Mouse (Mus musculus): ENCODE measurements around the gene Patj.

Patj gene

GRCm38 (mm10) chr4:98444437-98445139 lies 49.0 kb downstream of the Patj start:
- no peak for DNase-seq (ENCODE audit: low read depth, low spot score)

DNA sequence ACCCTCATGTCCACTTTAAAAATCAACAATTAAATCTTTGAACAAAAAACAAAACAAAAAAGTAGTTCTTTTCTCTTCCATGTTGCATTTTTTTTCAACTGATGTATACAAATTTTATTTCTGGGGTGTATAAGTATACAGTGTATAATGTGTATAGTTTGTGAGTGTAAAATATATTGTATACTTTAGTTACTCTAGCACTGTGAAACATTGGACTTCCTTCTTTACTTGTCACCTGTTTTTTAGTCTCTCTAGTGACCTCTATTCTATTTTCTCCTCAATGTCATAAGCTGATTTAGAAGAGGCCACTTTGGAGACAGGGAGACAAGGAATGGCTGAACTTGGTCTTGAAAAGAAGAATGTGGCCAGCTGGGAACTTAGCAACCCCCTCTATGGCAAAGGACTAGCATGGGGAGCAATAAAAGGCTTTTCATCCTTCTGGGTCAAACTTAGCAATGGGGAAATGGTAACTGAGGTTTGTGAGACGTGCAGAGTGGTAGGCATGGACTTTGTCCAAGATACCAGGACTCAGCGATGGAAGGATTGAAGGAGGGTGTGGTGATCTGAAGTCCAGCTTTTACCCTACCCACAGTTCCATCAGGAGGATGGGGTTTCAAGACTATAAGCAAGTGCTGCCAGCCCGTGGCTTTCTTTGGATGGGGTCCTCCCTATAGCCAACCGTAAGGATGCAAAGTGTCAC lies 54.1 kb downstream of the Patj start:
- DNase-seq (ENCODE audit: low read depth, low spot score): no peak

DNA sequence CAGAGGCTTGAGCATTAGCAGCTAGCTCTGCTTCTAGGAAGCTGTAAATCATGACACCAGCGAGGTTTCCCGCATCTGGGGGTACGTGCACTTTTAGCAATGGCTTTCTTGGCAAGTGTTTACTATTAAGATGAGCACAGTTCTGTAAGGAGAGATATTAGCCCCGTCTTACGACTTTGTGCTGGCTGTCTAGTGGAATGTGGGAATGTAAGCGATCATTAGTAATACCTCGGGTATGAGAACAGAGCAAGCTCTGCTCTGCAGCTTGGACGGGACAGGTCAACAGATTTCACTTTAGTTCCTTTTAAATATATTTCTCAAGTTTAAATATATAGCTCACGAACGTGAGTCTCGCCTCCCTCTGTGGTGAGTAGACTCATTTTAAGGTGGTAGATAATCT lies 54.7 kb downstream of the Patj start:
- DNase-seq (ENCODE audit: low read depth, low spot score): no peak

GRCm38 (mm10) chr4:98450829-98451228 lies 55.2 kb downstream of the Patj start:
- DNase-seq (ENCODE audit: low read depth, low spot score): no peak

- no peak for DNase-seq (ENCODE audit: low read depth, low spot score)
Observed at GRCm38 (mm10) chr4:98451259-98451658, 55.7 kb downstream of the Patj start.

- DNase-seq (ENCODE audit: low read depth, low spot score): no peak
Observed at GRCm38 (mm10) chr4:98452725-98453124, 57.1 kb downstream of the Patj start.

GRCm38 (mm10) chr4:98453231-98453630 lies 57.6 kb downstream of the Patj start:
- no peak for DNase-seq (ENCODE audit: low read depth, low spot score)

DNA sequence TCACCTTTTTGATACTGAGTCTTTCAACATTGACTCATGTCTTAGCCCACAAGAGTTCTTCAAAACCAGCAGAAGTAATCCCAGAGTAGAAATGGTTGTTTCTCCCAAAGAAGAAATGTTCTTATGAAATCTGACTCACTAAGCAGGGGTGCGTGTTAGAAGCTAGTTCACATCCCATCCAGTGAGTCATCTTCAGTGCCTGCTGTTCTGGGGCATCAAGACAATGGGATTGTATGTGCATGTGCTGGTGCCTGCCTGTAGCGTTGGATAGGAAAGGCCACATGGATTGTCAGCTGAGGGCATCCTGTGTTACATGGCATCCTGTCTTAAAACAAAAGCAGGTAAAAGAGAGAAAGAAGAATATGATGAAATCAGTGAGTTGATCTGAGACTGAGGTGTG lies 59.8 kb downstream of the Patj start:
- no peak for DNase-seq (ENCODE audit: low read depth, low spot score)

- DNase-seq (ENCODE audit: low read depth, low spot score): no peak
Observed at GRCm38 (mm10) chr4:98455910-98456309, 60.3 kb downstream of the Patj start.

GRCm38 (mm10) chr4:98461804-98462341 lies 66.3 kb downstream of the Patj start:
- no peak for DNase-seq (ENCODE audit: low read depth, low spot score)

GRCm38 (mm10) chr4:98465476-98465875 lies 69.9 kb downstream of the Patj start:
- DNase-seq (ENCODE audit: low read depth, low spot score): no peak

- DNase-seq (ENCODE audit: low read depth, low spot score): no peak
Observed at GRCm38 (mm10) chr4:98465886-98466285, 70.3 kb downstream of the Patj start.

DNA sequence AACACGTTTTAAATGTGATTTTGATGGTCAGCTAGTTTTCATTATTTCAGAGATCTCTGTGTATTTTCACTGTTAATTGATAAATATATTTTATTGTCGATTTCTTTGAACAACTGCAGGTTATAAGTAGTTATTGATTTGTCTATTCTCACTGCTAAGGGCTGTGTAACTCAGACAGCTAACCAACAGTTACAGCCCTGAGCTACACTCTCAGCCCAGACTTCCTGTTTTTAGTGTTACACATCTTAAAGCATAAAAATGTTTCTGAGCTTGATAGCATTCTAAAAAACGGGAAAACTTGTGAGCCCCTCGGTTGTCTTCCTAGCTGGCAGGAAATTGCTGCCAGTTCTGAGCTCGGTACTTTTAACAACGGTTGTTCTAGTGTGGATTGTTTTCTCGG lies 75.8 kb downstream of the Patj start:
- no peak for DNase-seq (ENCODE audit: low read depth, low spot score)

GRCm38 (mm10) chr4:98473491-98473890 lies 77.9 kb downstream of the Patj start:
- no peak for DNase-seq (ENCODE audit: low read depth, low spot score)

DNA sequence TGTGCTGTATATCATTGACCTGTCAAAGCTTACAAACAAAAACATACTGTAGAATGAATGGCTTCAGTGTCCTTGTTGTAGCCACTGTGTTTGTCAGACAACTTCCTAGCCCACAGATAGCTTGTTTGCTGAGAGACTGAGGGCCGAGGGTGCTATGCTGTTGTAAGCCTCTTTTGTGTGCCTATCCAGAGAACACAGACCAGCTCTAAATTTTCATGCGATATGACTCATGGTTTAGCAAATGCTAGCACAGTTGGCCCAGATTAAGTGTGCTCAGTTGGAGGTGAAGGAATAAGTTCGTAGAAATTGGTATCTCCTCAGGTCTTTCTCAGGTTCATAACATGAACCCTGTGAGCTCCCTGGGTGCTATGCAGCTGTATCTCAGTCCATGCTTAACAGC lies 82.4 kb downstream of the Patj start:
- DNase-seq (ENCODE audit: low read depth, low spot score): no peak

DNA sequence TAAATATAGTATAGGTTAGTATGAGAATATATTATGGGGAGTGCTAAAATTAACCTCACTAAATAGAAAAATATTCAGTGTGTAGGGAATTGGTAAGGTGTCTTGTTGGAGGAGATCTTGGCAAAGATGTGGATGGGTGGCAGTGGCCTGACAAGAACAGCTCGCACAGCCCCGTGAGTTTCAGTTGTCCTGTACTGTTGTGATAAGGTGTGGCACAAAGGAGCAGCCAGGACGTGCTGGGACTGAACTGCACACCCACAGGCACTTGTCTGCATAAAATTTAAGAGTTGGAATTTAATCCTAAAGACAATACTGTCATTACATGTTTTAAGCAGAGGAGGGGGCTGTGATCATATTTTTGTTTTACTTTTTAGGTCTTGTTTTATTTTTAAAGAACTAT lies 90.9 kb downstream of the Patj start:
- no peak for DNase-seq (ENCODE audit: low read depth, low spot score)

DNA sequence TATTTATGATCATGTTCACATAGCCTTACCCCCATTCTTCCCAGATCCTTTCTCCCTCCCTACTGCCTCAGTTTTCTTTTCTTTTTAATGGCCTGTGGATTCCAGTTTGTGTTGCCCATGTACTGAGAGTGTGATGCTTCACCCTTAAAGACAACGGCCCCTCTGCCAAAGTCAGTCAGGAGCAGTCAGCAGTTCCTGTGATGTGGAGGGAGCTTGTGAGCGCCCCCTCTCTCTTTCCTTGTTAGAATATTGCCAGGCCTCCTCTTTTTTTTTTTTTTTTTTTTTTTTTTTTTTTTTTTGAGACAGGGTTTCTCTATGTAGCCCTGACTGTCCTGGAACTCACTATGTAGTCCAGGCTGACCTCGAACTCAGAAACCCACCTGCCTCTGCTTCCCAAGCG lies 91.3 kb downstream of the Patj start:
- no peak for DNase-seq (ENCODE audit: low read depth, low spot score)

DNA sequence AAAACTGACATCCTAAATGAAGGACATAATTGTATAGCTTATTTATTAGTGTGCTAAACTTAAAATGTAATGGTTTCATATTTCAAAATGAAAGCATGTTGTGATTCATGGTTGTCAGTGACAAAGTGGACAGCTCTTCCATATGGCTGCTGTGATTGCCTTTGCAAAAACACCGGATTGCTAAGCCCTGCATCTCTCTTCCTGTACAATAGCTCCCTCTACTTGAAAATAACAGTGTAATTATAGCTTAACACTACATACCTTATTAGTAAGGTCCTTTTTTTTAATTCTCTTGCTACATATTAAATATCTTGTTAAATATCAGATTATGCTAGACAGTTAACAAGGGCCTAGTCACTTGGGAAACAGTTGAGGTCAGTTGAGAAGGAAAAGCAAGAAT lies 93.8 kb downstream of the Patj start:
- no peak for DNase-seq (ENCODE audit: low read depth, low spot score)

- DNase-seq (ENCODE audit: low read depth, low spot score): no peak
Observed at GRCm38 (mm10) chr4:98498341-98498740, 102.8 kb downstream of the Patj start.

GRCm38 (mm10) chr4:98500182-98500581 lies 104.6 kb downstream of the Patj start:
- DNase-seq (ENCODE audit: low read depth, low spot score): no peak

DNA sequence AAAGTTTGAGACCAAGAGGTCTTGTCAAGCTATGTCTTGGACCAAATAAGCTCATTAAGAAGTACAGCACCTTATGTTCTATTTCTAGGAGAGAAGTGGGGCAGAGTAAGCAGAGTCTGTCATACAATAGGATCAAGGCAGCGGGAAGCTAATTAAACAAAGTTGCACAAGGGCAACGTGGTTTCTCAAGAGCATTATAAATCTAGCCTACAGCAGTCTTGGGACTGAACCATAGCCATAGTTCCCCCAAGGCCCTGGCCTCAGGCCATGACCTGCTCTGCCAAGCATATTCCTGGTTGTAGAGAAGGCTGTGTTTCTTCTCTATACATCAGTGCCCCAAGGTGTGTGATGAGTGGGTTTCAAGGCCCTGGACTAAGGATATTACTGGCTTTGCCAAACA lies 105.3 kb downstream of the Patj start:
- DNase-seq (ENCODE audit: low read depth, low spot score): no peak

DNA sequence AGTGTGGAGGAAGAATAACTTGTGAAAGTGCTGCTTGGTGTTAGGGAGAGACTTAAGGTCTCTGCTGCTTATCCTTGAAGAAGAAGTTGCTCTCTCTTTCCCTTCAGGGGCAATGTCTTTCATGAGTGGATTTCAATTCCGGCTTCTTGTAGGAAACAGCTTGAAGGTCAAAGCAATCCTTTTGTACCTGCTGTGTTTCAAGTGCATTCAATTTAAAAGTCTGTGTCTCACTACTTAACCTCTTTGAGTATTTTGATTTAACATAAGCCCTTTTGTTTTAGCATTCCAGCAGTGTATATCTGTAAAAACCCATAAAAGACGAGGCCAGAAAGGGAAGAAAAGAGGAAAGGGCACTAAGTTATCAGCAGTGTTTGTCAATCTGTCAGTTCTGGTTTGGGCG lies 109.2 kb downstream of the Patj start:
- DNase-seq (ENCODE audit: low read depth, low spot score): no peak
